Mouse (Mus musculus) CD4-positive, CD25-positive, alpha-beta regulatory T cell, adult 4 months (primary cell): Measurements from ENCODE around the gene Gm26965. TPM values are rescaled to one million over a fixed set of nuclear protein-coding genes. Genes with fewer than 3 reads are reported as not detected.

Experiments
- polyA plus RNA-seq, 2 experiments: library from polyadenylated mRNA; unstranded; fragments of 100-300 nt; shearing (Covaris generic); gene quantifications; one replicate each; pipeline ENCODE4 v1.2.1; 2017

Gm26965 gene
- polyA plus RNA-seq, 2 experiments from 2014 or later = 1.0 to 2.2 TPM

Other genes with a start within 250 kb of the Gm26965 start
- gene Zfp458, start 247.7 kb downstream of the Gm26965 start, polyA plus RNA-seq = 1 to 10 TPM in 1 of 2 experiments, under 1 TPM in 1; 0.96 to 1.5 TPM
- gene Zfp457, start 219.7 kb downstream of the Gm26965 start, polyA plus RNA-seq = 1 to 10 TPM in 1 of 2 experiments, under 1 TPM in 1; 0.72 to 1.5 TPM
- gene Zfp595, start 193.6 kb downstream of the Gm26965 start, polyA plus RNA-seq = 1 to 10 TPM; 6.9 to 7.7 TPM
- gene Gm28044, start 165.6 kb downstream of the Gm26965 start, polyA plus RNA-seq = 1 to 10 TPM in 1 of 2 experiments, not detected in 1; 2.0 TPM
- 1 to 10 TPM; 2.4 to 2.7 TPM for gene Zfp953, start 165.5 kb downstream of the Gm26965 start, polyA plus RNA-seq
- 1 to 10 TPM; 1.0 to 1.1 TPM for gene Gm28041, start 150.4 kb downstream of the Gm26965 start, polyA plus RNA-seq
- gene Zfp456, start 150.3 kb downstream of the Gm26965 start, polyA plus RNA-seq = 1 to 10 TPM; 4.2 to 7.7 TPM
- 10 to 100 TPM; 21.8 to 24.6 TPM for gene Zfp429, start 126.3 kb downstream of the Gm26965 start, polyA plus RNA-seq
- gene Zfp459, start 104.7 kb downstream of the Gm26965 start, polyA plus RNA-seq = 1 to 10 TPM; 2.3 to 2.4 TPM
- gene Zfp874a, start 74.5 kb downstream of the Gm26965 start, polyA plus RNA-seq = 10 to 100 TPM; 14.1 to 19.7 TPM
- 10 to 100 TPM; 15.5 TPM for gene Zfp874b, start 41.9 kb downstream of the Gm26965 start, polyA plus RNA-seq
- 10 to 100 TPM; 18.0 to 18.7 TPM for gene Zfp58, start 25.6 kb downstream of the Gm26965 start, polyA plus RNA-seq
- 10 to 100 TPM; 53.6 to 54.3 TPM for gene Zfp87, start within 50 bp of the Gm26965 start, polyA plus RNA-seq
- 10 to 100 TPM; 19.6 TPM for gene Zfp748, start 27.7 kb upstream of the Gm26965 start, polyA plus RNA-seq
- 1 to 10 TPM; 7.5 to 9.8 TPM for gene Zfp729b, start 83.6 kb upstream of the Gm26965 start, polyA plus RNA-seq
- 1 to 10 TPM; 5.1 to 5.4 TPM for gene Gm49345, start 111.6 kb upstream of the Gm26965 start, polyA plus RNA-seq
- 10 to 100 TPM in 1 of 2 experiments, 1 to 10 TPM in 1; 8.0 to 13.1 TPM for gene Zfp729a, start 111.6 kb upstream of the Gm26965 start, polyA plus RNA-seq
- 10 to 100 TPM; 18.9 to 21.8 TPM for gene Zfp738, start 160.9 kb upstream of the Gm26965 start, polyA plus RNA-seq
- 1 to 10 TPM; 7.6 TPM for gene Zfp65, start 203.0 kb upstream of the Gm26965 start, polyA plus RNA-seq
- 10 to 100 TPM; 14.1 to 16.6 TPM for gene Zfp85, start 229.1 kb upstream of the Gm26965 start, polyA plus RNA-seq